Mouse (Mus musculus): ENCODE results near the gene Snrk.

GRCm38 (mm10) chr9:122157079-122157441 lies 40.0 kb downstream of the Snrk start:
- TF ChIP-seq CTCF (IDR thresholded peaks at IDR 0.05; ENCODE audit: low read depth) (no peak), EP300 (optimal IDR thresholded peaks at IDR 0.05) (no peak)

Data from stomach, postnatal 0 days (tissue).